Mouse (Mus musculus): ENCODE results near the gene Ttyh3. TPM values are rescaled to one million over a fixed set of nuclear protein-coding genes. Genes with fewer than 3 reads are reported as not detected.

The Ttyh3 gene
- total RNA-seq, 2 experiments from 2014 or later: 83.0 to 90.4 TPM

DNA sequence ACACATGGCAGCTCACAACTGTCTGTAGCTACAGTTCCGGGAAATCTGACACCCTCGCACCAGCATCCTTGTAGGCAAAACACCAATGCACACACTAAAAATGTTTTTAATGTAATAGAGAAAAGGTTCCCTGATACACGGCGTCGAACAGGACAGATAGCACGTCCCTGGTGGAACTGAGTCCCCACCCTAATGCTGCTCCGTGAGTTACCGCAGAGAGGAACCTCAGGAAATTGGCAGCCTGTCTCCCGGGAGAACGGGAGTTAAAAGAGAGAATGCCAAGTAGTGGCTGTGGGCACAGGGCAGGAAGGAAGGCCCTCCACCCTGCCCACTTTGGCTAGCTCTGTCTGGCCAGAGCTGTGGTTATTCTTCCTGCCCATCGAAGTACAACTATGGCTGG is 2.4 kb upstream of the Ttyh3 start:
- DNase-seq: no peak

DNA sequence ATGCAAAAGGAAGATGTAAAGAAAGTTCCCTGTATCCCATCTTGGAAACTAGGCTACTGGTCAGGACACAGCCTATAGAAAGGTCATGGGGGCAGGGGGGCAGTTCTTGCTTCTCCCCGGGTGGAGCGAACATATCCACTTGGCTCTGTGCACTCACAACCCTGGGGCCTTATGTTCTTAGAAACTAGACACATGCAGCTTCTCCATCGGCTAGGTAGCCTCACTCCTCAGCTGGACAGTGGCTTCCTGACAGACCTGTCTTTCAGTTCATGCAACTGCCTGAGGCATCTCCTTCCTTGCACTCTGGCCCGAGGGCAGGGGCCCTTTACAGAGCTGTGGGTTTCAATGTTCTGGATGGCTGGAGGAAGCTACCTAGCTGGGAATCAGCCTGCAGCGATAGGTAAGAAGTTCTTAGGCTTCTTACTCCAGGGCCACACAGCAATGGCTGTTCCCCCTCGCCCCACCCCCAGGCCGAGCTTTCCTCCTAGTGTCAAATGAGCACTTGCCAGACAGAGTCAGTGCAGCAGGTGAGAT is 1.1 kb upstream of the Ttyh3 start:
- DNase-seq: no peak

DNA sequence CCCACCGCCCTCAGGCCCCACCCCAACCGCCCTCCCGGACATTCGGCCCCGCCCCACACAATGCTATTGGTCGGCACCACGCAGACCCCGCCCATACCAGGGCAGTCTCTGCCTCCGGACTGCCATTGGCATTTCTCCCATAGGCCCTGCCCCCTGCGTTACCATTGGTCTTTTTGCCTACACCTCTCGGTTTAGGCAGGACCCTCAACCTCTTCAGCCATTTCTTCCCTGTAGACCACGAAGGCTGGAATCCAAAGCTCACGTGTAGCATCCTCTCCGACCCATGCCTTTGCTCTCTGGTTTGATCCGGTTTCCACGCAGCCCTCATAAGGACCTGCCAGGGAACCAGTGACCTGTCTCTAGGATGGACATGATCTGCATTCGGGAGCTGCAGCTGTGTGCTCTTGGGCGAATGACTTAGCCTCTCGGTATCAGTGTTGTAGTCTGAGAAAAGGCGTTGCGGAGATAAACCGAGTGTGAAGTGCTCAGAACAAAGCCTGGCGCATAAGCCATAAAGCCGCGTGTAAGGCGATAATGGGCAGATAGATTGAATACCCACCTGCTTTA is 353 bp upstream of the Ttyh3 start:
- DNase-seq: peak; percentile 99

DNA sequence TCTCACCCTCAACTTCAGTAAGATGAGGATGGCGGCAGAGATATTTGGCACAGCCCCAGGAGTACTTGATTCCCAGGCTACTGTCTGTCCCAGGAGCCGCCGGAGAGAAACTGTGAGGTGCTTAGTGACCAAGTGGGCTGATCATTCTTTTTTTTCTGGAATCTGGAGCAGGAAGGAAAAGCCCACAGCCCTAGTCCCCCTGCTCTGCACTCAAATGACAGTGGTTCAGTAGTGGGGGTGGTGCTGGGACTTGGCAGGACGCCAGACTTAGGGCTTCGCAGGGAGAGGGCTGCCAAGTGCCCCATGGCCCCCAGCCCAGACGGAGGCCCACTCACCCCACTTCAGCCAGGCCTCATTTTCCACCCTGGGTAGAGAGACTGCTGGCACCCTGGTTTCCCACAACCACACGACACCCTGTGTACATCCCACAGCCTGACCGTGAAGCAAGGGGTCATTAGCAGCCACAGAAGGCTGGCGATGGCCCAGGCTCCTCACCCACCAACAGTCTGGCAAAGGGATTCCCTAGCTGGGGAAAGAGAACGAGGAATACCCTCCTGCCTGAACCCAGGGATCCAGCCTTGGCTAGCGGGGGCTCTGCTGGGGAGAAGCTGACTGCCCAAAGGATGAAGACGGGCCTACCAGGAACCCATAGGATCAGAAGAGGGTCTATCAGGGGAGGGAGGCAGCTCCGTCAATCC is 861 bp downstream of the Ttyh3 start:
- DNase-seq: peak; percentile 75

DNA sequence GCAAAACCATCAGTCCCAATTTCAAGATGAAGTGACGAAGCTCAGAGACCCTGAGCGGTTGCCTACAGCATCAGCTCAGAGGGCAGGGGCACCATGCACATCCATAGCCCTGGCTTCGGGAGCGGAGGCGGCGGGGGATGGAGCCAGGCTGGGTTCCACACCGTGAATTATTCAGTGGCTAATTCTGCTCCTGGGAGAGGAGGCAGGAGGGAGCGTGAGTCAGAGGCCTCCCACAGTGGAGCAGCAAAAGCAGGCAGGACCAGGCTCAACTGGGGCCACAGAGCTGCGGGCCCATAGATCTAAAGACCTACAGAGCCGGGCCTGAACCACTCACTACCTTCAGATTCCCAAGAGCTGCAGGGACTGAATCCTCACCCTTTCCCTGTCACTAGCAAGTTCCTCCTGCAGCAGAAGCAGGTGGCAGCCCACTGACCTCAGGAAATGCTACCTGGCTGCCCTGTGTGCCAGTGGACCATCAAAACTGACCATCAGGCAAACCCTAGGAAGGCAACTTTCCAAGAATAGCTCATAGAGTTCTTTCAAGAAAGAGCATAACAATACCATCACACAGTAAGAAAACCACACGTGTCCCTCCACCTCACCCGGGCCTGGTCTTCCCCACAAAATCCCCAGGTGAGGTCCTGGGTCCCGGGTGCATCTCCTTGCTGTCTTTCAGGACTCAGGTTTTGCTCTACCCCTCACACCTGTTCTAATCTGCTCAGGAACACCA is 1.6 kb downstream of the Ttyh3 start:
- DNase-seq: no peak

DNA sequence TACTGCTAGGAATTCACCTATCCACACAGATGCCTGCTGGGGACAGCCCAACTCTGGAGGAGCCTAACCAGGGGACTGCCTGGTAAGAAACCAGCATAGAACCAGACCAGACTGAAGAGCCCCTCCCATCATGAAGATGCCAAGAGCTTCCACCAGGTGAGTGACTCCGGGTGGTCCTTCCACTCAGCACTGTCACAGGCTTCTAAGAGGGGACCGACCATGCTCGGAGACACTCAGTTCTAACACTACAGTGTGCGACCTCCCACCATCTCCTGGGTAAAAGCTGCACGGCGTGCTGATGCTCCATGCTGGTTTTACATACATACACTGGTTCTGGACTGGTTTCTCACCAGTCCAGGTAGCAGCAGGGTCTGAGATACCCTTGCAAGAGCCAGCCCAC is 2.7 kb downstream of the Ttyh3 start:
- no peak for DNase-seq

DNA sequence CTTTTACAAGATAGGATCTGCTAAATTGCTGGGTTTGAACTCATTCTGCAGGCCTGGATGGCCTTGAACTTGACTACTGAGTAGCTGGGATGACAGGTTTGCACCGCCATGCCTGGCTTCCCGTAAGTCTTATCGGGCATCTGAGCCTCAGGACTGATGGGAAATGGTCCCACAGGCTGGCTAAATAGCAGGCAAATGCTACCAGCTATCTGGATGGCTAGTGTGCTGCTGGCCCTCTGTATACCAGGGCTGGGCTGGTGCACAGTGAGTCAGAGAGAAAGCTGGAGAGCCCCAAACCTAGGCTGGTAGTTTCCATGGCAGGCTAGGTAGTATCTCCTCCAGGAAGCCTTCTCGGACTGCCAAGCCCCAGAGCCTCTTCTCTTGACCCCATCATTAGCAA is 3.4 kb downstream of the Ttyh3 start:
- DNase-seq: no peak

DNA sequence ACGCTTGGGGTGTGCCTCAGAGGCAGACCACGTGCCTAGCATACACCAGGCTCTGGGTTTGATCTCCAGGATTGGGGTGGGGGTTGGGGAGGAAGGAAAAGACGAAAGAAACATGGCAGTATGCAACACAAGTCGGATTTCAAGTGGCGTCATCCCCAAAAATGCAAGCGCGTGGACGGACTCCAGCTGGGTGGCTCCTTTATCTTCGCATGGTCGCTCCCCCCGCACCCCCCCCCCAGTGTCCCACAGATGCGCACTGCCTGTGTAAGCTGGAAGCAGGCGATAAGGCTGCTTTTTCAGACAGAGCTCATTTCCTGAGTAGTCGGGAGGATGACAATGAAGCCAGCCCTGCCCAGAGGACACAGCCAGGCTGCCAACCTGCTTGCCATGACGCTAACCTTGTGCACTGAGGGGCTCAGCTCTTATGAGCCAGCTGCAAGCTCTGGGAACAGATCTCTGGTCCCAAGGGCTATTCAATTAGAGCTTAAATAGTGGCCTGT is 4.1 kb downstream of the Ttyh3 start:
- peak; percentile 72 for DNase-seq

DNA sequence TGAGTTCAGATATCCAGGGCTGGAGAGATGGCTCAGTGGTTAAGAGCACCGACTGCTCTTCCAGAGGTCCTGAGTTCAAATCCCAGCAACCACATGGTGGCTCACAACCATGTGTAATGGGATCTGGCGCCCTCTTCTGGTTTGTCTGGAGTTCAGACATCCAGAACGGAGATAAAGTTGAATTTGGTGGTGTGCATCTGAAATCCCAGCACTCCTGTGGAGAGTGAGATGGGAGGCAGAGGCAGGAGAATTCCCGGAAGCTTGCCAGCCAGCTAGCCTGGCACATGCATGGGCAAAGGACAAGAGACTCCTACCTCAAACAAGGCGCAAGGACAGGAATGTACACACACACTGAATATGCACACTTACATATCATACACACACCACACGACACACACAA is 4.6 kb downstream of the Ttyh3 start:
- DNase-seq: no peak

DNA sequence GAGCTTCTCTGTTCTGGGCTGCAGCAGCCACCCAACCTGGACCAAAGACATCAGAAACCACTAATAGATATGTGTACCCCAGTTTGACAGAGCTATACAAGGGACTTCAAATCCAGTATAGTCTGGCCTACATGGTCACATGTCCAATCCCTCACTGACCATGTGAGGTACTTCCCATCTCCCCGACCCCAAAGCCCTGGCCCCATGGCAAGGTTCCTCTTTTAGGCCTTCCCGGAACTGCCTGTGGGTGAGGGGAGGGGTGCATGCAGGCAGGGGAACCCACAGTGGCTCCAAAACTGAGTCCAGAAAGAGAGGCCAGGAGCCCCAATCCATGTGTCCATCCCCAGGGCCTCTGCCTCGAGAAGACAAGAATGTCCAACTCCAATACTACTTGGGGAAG is 6.8 kb downstream of the Ttyh3 start:
- no peak for DNase-seq

DNA sequence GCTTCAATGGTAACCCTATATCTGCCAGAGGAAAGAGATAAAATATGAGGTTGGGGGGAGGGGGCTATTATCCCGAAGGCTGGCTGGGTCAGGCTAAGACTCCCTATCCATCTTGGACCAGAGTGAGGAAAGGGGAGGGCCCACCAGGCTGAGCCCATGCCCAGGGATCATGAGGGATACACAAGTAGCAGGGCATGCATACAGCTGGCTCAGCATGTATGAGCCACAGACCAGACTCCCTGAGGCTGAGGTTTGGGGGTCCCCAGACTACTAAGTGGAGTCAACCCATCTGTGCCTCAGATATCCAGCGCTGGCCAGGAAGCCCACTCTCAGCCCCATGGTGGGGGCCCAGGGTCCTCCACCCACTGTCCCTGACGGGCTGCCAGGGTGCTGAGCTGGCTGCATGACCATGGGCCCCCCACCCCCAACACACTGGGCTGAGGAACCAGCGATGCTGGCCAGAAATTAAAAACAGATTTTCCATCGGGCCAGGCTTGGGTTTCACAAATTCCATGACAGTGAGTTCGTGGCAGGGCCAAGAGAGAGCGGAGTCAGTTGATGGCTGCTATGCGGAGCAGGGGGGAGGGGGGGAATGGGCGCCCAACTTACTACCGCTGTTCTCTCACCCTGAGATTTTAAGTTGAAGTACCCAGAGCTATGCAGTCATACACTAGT is 7.4 kb downstream of the Ttyh3 start:
- DNase-seq: peak; percentile 65

DNA sequence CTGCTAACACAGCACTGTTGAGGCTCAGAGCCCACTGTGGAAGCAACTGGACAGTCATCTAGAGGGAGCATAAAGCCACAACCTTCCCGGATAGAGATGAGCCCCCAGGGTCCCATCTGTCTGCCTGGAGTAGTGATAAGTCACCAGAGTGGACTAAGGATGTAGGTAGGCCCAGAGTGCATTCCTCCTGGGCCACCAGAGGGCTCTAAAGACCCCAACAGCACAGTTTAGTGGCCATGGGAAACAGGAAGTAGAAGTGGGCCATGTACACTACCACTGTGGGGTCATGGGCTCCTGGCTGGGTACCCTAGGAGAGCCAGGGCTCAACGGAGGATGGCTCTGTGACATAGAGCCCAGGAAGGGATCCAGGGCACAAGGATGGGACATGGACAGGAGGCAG is 8.0 kb downstream of the Ttyh3 start:
- no peak for DNase-seq

DNA sequence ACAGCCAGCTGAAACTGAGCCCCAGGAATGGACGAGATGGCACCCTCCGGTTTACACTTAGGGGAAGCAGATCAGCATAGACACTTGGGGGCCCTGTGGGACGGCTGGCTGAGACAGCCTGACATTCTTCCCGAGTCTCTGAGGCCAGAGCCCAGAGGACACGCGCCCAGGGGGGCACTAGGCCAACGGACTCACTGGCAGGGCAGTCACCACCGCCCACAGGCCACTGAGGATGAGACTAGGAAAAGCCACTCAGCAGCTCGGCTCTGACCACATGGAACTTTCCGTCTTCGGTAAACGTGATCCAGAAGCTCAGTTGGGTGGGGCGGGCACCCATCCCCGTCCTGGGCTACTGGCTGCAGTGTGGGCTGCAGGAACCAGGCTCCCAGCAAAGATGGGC is 9.0 kb downstream of the Ttyh3 start:
- peak; percentile 70 for DNase-seq

DNA sequence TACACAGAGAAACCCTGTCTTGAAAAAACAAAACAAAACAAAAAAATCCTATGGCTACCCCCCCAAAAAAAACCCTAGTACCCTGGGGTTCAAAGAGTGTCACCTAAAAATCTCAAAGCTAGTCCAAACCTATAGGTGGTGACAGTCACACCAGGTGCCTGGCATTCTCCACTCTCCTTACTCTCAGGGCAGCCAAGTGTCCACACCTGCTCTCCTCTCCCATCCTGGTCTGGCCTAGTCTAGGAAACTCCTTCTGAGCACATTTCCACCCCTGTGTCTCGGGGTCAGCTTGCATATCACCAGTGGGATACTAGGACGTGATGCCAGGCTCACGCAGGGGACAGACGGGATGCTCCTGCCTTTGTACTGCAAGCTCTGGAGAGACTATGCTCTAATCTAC is 9.5 kb downstream of the Ttyh3 start:
- DNase-seq: no peak

DNA sequence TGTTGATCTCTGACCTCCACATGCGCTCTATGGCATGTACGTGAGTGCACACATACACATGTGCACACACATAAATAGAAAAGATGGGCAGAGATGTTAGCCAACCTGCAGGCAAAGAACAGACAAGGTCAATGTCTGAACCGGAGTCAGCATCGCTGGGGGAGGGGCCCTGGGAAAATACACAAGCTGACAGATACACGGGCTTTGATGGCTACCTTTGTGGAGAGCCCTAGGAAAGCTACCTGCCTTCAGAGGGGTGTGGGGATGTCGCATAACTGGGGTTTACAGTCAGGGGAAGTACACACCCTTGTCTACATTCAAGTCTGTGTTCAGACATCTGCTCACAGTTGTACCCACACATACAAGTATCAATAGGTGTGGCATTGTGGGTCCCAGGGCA is 10.3 kb downstream of the Ttyh3 start:
- no peak for DNase-seq

DNA sequence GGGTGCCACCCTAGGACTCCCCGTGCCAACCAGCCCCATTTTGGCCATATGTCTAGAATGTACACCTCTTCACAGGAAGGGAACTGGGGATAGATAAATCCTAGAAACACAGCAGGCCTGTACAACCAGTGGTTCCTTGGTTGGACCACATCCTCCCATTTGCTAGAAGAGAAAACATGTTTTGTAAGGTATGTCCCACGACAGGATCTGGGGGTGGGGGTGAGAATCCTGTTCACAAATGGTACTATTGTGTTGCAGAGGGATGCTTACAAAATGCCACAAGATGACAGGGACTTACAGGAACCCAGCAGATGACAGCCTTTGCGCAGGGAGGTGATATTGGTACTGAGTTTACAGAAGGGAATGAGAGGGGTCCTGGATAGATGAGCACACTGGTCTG is 10.8 kb downstream of the Ttyh3 start:
- no peak for DNase-seq

DNA sequence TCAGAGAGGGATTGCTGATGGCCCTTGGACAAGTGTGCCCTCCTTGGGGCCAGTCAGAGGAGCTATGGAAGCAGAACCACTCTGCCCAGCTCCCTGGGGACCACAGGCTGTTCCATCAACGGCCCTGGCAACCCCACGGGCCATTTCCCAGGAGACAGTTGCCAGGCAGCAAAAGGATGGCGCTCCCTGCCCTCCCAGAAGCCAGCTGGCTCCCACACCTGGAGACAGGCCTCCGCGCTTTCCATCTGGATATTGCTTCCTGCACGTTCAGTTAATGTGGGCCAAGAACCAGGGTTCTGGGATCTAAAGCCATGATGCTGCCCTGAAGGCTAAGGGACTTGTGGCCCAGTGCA is 11.8 kb downstream of the Ttyh3 start:
- DNase-seq: no peak

DNA sequence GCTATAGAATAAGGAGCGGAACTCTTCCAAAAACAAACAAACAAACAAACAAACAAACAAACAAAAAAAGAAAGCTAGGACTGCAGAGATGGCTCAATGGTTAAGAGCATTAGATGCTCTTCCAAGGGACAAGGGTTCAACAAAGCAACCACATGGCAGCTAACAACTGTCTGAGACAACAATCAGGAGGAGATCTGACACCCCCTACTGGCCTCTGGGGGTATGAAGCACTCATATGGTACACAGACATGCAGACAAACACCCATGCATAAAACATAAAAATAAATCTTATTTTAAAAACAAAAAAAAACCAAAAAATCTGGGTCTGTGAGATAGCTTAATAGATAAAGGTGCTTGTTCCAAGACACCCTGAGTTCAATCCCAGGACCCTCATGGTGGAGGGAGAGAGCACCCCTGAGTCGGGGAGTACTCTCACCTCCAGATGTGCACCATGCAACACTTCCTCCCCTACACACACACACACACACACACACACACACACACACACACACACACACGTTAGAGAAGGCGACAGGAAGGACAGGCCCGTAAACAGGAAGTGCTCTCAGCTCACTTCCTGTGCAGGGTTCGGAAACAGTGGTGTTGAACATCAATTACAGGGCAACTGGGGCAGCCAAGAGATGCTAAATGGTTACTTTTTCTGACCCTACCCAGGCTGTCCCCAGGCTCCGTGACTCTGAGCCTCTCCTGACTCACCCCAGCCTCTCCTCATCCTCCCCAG is 12.3 kb downstream of the Ttyh3 start:
- no peak for DNase-seq

DNA sequence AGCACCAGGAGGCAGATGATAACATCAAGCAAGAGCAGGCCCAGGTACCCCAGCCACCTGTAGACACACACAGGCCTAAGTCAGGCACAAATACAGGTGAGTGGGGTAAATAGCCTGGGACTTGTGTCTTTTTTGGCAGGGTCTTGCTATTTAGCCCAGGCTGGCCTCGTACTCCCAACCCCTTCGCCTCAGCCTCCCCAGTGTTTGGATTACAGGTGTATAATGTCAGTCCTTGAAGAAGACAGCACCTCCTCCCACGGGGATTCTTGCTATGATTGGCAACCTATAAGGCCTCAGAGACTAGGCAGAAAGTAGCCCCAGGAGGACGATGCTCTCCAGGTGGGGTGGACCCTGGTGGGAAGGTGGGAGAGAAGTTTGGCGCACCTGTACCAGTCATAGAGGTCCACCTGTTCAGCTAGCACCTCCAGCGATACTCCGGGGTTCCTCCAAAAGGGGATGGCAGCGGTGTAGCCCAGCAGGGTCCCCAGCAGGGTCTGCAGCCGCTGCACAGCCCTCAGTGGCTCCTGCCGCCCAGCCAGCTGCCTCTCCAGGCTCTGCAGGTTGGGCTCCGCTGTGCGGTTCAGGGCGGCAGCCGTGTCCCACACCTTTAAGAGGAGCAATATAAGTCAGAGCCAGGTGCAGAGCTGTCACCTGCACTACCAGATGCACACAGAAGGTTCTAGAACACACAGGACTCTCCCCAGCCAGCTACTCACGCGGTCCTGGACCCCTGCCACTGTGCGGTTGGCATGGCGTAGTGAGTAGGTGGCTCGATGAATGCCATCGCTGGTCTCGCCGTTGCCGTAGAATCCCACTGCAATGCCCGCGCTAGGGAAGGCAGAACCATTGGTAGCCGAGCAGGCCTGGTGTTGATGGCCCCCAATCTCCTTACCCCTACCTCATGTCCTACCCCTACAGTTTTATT is 13.8 kb downstream of the Ttyh3 start:
- DNase-seq: no peak

DNA sequence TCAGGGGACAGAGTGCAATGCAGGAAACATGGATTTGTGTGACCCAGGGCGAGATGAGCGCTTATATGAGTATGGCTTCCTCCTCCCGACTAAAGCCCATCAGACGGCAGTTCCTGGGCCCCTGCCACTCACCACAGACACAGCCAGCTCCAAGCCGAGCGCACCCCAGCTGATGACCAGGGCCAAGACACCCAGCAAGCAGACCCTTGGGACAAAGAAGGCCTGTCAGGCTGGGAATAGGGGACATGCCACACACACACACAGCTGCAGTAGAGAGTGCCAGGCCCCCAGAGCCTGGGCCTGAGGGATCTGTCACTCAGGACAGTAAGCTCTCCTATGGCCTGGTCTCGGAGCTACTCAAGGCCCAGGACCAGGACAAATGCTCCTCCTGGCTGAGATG is 15.4 kb downstream of the Ttyh3 start:
- DNase-seq: no peak

DNA sequence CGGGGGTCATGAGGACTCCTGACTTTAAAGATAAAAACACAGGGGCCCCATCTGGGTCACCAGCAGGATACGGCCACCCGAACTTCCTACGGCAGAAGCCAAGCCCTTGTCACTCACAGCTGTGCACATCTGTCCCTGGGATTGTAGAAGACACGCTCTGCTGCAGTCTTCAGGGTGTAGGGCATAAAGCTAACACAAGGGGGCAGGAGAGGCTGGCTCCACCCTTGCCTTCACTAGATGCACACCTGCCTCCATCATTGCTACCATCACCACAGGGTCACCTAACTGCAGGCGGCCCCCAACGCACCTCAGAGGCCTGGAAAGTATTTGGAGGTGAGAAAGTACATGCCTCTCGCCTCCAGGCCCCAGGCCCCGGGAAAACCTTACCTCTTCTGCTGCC is 19.8 kb downstream of the Ttyh3 start:
- DNase-seq: peak; percentile 47
